Mouse (Mus musculus) urinary bladder, adult 2 months (tissue): ENCODE results near the gene Acad9. TPM values are rescaled to one million over a fixed set of nuclear protein-coding genes. Genes with fewer than 3 reads are reported as not detected.

ENCODE experiments used
- DNase-seq: peaks from one replicate; pipeline ENCODE4 v3.0.0; 2022; ENCODE audit warnings: low spot score
- polyA plus RNA-seq: library from polyadenylated mRNA; depleted of rRNA; stranded (reverse); fragments of >200 nt; gene quantifications from 2 replicates; pipeline ENCODE4 v1.2.3, GENCODE M21; 2012; rRNA removed

The Acad9 gene
- polyA plus RNA-seq: 26.4 and 27.5 TPM in 2 replicates

- DNase-seq: peak; percentile 85
Measured at GRCm38 (mm10) chr3:36065843-36066651, at the start of gene Acad9. Gene Acad9, plus strand, starts transcription at chr3:36065979.

GRCm38 (mm10) chr3:36025732-36026131, 40.0 kb upstream of the Acad9 start:
- no peak for DNase-seq

GRCm38 (mm10) chr3:36029993-36030392, 35.8 kb upstream of the Acad9 start:
- no peak for DNase-seq

GRCm38 (mm10) chr3:36031740-36032510, 33.9 kb upstream of the Acad9 start:
- DNase-seq: no peak

DNA sequence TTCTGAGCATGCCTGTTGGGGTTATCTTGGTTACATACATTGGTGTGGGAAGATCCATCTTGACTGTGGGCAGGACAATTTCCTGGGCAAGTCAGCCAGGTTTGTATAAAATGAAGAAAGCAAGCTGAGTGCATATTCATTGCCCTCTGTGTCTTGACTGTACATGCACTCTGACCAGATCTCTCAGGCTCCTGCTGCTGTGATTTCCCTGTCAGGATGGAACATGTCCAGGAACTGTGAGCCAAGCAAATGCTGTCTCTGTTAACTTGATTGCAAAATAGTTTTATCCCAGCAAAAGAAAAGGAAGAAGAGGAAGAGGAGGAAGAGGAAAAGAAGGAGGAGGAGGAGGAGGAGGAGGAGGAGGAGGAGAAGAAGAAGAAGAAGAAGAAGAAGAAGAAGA, 21.3 kb upstream of the Acad9 start:
- DNase-seq: no peak

- DNase-seq: no peak
Measured at GRCm38 (mm10) chr3:36045086-36045485, 20.7 kb upstream of the Acad9 start.

DNA sequence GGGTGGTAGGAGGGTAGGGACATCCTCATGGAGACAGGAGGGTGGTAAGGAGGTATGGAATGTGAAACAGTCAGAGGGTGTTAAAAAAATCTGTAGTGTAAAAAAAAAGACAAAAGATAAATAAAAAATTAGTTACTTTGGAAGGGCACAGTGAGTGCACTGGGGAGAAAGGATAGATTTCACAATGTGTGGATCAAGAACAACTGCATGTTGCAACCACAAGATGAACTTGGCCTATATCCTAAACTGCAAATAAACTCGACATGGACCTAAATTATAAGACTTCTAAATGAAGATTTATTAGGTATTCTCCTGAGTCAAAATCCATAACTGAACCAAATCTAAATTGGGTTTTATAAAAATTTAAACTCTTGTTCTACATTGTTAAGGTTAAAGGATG, 16.7 kb upstream of the Acad9 start:
- DNase-seq: no peak

GRCm38 (mm10) chr3:36053447-36053846, 12.3 kb upstream of the Acad9 start, which contains the start of gene Ccdc144b:
Gene Ccdc144b, minus strand, starts transcription at chr3:36053547.
- DNase-seq: no peak

- peak; percentile 40 for DNase-seq
Measured at GRCm38 (mm10) chr3:36060096-36060850, 5.5 kb upstream of the Acad9 start.

- no peak for DNase-seq
Measured at GRCm38 (mm10) chr3:36064592-36065061, 1.2 kb upstream of the Acad9 start.

- DNase-seq: no peak
Measured at GRCm38 (mm10) chr3:36065166-36065565, 613 bp upstream of the Acad9 start.

DNA sequence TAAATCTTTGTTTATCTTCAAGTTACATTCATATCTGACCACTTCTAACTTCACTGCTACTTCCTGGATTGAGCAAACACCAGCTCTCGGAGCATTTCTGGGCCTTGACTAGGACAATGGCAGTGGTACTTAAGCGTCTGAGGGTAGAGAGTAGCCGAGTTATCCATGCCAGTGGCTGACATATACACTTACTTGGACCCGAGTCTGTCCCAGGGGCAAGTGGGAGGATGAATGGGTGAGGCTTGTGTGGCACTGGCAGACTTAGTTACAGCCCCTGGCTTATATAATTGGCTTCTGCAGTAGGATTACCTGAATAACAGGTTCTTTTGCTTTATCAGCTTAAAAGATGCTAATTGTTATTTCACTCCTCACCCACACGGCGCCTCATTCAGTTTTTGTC, 2.0 kb downstream of the Acad9 start:
- no peak for DNase-seq

DNA sequence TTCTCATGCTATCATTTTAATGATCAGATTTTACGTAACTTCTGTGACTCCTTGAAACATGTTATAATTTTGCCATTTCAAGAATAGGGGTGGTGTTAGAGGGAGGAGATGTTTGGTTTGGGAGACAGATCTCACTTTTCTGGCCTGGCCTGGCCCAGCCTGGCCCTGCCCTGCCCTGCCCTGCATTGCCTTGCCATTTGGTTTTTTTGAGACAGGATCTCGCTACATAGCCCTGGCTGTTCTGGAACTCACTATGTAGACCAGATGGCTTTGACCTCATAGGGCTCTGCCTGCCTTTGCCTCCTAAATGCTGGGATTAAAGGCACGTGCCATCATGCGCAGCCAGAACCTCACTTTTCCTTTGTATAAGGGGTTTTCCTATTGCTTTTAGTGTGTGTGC, 4.7 kb downstream of the Acad9 start:
- DNase-seq: no peak

- DNase-seq: no peak
Measured at GRCm38 (mm10) chr3:36071047-36071446, 5.3 kb downstream of the Acad9 start.

DNA sequence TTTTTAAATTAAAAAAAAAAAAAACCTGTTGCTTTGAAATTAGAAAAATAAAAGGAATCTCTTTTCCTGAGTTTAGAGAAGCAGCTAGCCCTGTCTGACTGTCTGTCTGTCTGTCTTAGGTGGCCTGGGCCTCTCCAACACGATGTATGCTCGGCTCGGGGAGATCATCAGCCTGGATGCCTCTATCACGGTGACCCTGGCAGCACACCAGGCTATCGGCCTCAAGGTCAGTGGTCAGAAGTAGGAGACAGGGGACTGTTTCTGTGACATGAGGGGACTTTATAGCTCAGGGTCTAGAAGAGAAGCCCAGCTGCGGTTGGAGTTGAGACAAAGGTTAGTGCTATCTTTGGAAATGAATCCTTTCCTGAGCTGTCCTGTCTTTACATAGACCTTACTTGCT, 8.5 kb downstream of the Acad9 start:
- no peak for DNase-seq

- DNase-seq: no peak
Measured at GRCm38 (mm10) chr3:36075466-36075865, 9.7 kb downstream of the Acad9 start.

DNA sequence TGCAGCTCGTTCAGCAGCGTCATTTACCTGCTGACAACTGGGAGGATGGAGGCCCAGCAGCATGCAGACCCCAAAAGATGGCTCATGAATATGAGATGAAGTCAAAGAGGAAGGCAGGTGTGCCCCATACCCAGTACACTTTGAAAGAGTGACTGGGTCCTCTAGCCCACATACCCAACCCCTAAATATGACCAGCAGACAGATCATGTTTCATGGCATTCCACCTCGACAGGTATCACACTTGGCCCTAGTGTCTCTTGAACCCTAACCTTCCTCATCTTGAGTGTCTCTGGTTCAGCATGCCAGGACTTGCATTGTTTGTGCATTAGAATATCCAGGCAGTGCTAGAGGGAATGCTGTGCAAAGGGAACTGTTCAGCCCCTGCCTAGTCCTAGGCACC, 11.6 kb downstream of the Acad9 start:
- DNase-seq: no peak

DNA sequence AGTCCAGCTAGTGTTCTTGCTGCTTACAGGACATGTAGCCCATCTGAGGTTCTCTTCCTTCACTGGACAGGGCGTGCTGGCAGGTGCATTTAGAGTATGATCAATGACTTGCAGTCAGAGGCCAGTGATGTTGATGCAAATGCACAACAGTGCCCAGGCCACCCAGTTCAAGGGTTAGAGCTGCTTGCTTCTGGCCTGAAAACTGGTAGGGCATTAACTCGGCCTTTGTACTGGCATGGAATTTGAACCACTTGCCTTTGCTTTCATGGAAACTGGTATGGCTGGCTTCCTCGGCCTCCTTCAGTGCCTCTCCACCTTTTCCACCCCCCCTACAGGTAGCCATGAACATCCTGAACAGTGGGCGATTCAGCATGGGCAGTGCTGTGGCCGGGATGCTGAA, 14.1 kb downstream of the Acad9 start:
- DNase-seq: no peak

GRCm38 (mm10) chr3:36080741-36081140, 15.0 kb downstream of the Acad9 start:
- no peak for DNase-seq

DNA sequence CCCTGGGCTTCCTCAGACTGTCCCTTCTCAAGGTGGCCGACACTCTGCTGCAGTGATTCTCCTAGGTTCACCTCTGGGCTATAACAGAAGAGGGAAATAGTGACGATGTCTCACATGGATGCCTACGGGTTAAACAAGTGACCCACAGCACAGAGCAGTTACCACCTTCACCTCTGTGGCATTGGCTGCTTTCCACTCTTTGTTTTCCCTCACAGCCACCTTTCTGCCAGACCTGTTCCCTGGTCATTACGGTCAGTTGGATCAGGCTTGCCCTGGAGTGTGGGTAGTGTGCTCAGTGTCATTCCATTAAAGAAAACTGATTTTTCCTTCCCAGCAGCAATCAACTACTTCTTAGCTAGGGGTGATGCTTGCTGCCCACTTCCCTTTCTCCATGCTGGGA, 17.1 kb downstream of the Acad9 start:
- no peak for DNase-seq

- no peak for DNase-seq
Measured at GRCm38 (mm10) chr3:36083381-36083780, 17.6 kb downstream of the Acad9 start.

DNA sequence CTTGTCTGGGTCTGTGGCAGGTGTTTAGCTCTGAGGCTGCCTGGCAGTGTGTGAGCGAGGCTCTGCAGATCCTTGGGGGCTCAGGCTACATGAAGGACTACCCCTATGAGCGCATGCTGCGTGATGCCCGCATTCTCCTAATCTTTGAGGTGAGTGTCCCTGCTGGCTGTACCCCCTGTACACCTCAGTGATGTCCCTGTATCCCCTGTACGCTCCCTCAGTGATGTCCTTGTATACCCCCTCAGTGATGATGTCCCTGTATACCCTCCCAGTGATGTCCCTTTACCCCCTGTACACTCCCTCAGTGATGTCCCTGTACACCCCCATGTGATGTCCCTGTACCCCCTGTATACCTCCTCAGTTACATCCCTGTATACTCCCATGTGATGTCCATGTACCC, 19.6 kb downstream of the Acad9 start:
- no peak for DNase-seq
